Mouse (Mus musculus) erythroblast, embryonic 14.5 days (primary cell): ENCODE measurements around the gene Steap3. TPM values are rescaled to one million over a fixed set of nuclear protein-coding genes. Genes with fewer than 3 reads are reported as not detected.

Experiments used
- H3K27me3 ChIP-seq: 2 replicates; pipeline ENCODE4 v1.6.1; 2012; ENCODE audit warnings: inconsistent platforms; ENCODE audit not compliant: control insufficient read depth
- H3K36me3 ChIP-seq: 2 replicates; pipeline ENCODE4 v1.6.1; 2012; ENCODE audit warnings: mild to moderate bottlenecking, inconsistent platforms; ENCODE audit not compliant: control insufficient read depth
- H3K4me1 ChIP-seq: 2 replicates; pipeline ENCODE4 v1.6.1; 2012; ENCODE audit warnings: inconsistent platforms; ENCODE audit not compliant: control insufficient read depth
- H3K4me3 ChIP-seq: replicated peaks from 2 replicates; pipeline ENCODE3; 2012; ENCODE audit warnings: moderate library complexity, mild to moderate bottlenecking, inconsistent platforms
- H3K9me3 ChIP-seq: 2 replicates; pipeline ENCODE4 v1.6.1; 2012; ENCODE audit warnings: low read length, inconsistent platforms, mixed read lengths; ENCODE audit not compliant: control insufficient read depth
- GATA1 ChIP-seq: IDR thresholded peaks from 2 replicates; pipeline ENCODE4 v1.6.1; 2012; ENCODE audit warnings: low read length, inconsistent platforms, mixed read lengths
- TAL1 ChIP-seq: IDR thresholded peaks from 3 replicates; pipeline ENCODE4 v1.6.1; 2012; ENCODE audit warnings: low read length, inconsistent platforms, mixed read lengths
- polyA plus RNA-seq: library from polyadenylated mRNA; stranded (reverse); fragments of >175 nt; gene quantifications from 2 replicates; pipeline ENCODE4 v1.2.3, GENCODE M21; 2012

Gene Steap3
- polyA plus RNA-seq, 1 experiment: 29.2 TPM

DNA sequence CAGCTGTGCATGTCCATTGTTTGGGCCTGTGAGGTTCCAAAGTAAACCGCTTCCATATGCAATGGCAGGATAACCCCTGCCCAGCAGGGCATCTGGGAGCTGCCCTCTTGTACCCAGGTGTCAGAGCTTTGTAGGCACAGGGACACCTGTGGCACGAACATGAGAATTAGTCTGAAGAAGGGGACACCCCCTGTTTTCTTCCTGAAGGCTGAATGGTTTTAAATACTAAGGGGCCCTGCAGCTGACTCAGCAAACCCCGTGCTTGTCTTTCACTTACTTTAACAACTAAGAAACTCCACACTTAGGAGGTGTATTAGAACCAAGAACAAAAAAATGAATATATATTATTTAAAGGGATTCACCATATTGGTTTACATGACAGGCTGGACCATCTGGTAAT lies 74.4 kb downstream of the Steap3 start:
- TF ChIP-seq GATA1 (no peak), TAL1 (no peak)
- no peaks in the 10 kb centered on the region for H3K9me3 ChIP-seq
- no peaks in the 10 kb centered on the region for H3K36me3 ChIP-seq
- H3K4me1 ChIP-seq: no peaks in the 10 kb centered on the region
- H3K4me3 ChIP-seq: no peak overlapping the region
- no peaks in the 10 kb centered on the region for H3K27me3 ChIP-seq

DNA sequence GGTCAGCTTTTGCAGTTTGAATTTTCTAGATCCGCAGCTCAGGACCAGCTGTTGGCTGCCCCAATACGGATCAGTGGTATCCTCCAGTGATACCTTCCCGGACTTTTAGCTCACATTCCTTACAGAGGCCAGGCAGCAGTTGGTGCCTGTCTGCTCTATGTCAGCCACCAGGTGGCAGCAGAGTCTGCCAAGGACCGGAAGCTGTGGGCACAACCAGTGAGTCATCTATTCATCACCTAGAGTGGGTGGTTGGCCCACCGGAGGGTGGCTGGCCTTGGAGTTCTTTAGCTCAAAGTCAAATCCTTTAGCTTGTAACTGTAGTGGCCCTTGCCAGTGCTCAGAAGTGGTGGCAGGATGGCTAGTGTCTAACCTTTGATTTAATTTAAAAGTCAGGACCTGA lies 75.3 kb downstream of the Steap3 start:
- no peak for TF ChIP-seq TAL1
- no peak for TF ChIP-seq GATA1
- Histone ChIP-seq H3K27me3 (no peaks in the 10 kb centered on the region), H3K4me3 (no peak overlapping the region), H3K4me1 (no peaks in the 10 kb centered on the region), H3K9me3 (no peaks in the 10 kb centered on the region), H3K36me3 (no peaks in the 10 kb centered on the region)

DNA sequence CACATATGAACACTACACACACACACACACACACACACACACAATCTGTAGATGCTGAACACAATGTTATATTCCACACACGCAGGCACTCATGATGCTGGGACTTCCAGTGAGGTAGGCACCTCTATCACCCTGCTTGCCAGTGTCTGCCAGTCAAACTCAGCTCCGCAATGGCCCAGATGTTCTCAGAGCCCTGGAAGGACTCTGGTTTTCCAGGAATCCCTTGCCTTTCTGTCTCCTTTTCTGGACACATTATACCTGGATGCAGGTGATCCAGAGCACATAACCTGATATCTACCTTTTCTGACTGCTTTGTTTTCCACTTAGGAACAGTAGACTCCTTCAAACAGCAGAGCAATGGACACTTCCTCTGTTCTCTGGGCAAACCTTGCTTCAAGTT lies 75.8 kb downstream of the Steap3 start:
- H3K27me3 ChIP-seq: no peaks in the 10 kb centered on the region
- TF ChIP-seq GATA1 (no peak), TAL1 (no peak)
- no peak overlapping the region for H3K4me3 ChIP-seq
- H3K9me3 ChIP-seq: no peaks in the 10 kb centered on the region
- no peaks in the 10 kb centered on the region for H3K4me1 ChIP-seq
- no peaks in the 10 kb centered on the region for H3K36me3 ChIP-seq

DNA sequence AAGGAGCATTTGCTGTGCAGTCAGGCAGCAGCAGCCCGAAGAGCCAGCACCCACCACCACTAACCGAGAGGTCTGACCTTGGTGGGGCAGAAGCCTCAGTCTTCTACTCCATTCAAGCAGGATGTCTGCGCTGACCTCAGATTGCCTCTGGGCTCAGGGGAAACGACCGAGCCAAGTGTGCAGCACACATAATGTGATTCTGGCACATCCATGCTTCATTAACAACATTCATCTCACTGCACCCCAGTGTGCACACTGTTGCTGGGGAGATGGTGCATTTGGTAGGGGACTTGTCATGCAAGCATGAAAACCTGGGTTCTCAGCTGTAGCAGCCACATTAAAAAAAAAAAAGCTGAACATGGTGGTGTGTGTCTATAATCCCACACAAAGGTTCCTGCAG lies 76.6 kb downstream of the Steap3 start:
- Histone ChIP-seq H3K27me3 (no peaks in the 10 kb centered on the region), H3K36me3 (no peaks in the 10 kb centered on the region), H3K4me1 (no peaks in the 10 kb centered on the region), H3K9me3 (no peaks in the 10 kb centered on the region), H3K4me3 (no peak overlapping the region)
- TF ChIP-seq GATA1 (no peak), TAL1 (no peak)

DNA sequence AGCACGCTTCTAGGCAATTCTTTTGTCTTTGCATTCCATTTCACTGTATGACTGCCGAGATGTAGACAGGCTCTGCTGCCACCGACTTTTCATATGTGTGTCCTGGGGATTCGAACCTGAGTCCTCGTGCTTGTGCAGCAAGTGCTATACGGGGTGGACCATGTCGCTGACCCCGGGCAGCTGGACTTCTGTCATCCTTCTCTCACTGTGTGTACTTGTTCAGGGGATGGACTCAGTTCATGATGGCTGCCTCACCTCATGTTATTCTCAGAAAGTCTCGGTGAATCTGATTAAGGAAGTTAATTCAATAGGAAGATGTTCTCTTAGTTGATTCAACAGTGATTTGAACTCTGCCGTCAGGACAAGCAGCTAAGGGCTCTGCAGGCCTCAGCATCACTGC lies 78.9 kb downstream of the Steap3 start:
- Histone ChIP-seq H3K36me3 (no peaks in the 10 kb centered on the region), H3K4me1 (no peaks in the 10 kb centered on the region), H3K27me3 (no peaks in the 10 kb centered on the region), H3K9me3 (no peaks in the 10 kb centered on the region), H3K4me3 (no peak overlapping the region)
- TF ChIP-seq TAL1: no peak
- TF ChIP-seq GATA1: no peak

DNA sequence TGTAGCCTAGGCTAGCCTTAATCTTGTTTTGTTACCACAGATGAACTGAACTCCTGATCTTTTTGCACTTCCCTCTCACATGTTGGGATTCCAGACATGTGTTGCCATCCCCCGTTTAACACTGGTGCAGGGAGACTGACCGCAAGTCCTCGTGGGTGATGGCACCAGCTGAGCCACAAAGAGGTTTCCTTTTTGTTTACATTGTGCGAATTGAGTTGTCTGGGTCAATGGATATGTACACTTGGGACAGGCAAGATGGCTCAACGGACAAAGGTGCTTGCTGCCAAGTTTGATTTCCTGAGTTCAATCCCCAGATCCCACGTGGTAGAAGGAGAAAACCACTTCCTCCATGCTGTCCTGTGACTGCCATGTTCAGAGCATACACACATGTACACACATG lies 80.2 kb downstream of the Steap3 start:
- no peak for TF ChIP-seq TAL1
- TF ChIP-seq GATA1: no peak
- H3K27me3 ChIP-seq: no peaks in the 10 kb centered on the region
- H3K4me1 ChIP-seq: no peaks in the 10 kb centered on the region
- H3K4me3 ChIP-seq: no peak overlapping the region
- H3K36me3 ChIP-seq: no peaks in the 10 kb centered on the region
- no peaks in the 10 kb centered on the region for H3K9me3 ChIP-seq

GRCm38 (mm10) chr1:120190946-120191345 lies 81.6 kb downstream of the Steap3 start:
- Histone ChIP-seq H3K9me3 (no peaks in the 10 kb centered on the region), H3K4me3 (no peak overlapping the region), H3K27me3 (no peaks in the 10 kb centered on the region), H3K4me1 (no peaks in the 10 kb centered on the region), H3K36me3 (no peaks in the 10 kb centered on the region)
- TF ChIP-seq TAL1 (no peak), GATA1 (no peak)

DNA sequence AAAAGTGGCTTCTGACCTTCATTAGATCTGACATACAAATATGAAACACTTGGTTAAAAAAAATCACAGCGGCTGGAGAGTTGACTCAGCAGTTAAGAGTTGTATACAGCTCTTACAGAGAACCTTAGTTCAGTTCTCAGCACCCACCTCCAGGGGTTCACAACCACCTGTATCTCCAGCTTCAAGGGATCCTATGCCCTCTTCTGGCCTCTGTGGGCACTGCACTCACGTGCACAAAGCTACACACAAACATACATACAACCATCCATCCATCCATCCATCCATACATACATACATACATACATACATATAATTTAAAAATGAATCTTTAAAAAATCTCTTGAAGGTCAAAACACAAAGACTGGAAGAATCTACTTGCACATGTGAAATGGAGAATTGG lies 82.2 kb downstream of the Steap3 start:
- TF ChIP-seq TAL1: no peak
- TF ChIP-seq GATA1: no peak
- no peak overlapping the region for H3K4me3 ChIP-seq

GRCm38 (mm10) chr1:120189206-120189605 lies 83.3 kb downstream of the Steap3 start:
- Histone ChIP-seq H3K27me3 (no peaks in the 10 kb centered on the region), H3K4me1 (no peaks in the 10 kb centered on the region), H3K9me3 (no peaks in the 10 kb centered on the region), H3K4me3 (no peak overlapping the region), H3K36me3 (no peaks in the 10 kb centered on the region)
- no peak for TF ChIP-seq TAL1
- no peak for TF ChIP-seq GATA1

More for the DNA sequence above, 82.2 kb downstream of the Steap3 start:
- no peaks in the 10 kb centered on the region for H3K36me3 ChIP-seq
- no peaks in the 10 kb centered on the region for H3K4me1 ChIP-seq
- no peaks in the 10 kb centered on the region for H3K9me3 ChIP-seq
- H3K27me3 ChIP-seq: no peaks in the 10 kb centered on the region

DNA sequence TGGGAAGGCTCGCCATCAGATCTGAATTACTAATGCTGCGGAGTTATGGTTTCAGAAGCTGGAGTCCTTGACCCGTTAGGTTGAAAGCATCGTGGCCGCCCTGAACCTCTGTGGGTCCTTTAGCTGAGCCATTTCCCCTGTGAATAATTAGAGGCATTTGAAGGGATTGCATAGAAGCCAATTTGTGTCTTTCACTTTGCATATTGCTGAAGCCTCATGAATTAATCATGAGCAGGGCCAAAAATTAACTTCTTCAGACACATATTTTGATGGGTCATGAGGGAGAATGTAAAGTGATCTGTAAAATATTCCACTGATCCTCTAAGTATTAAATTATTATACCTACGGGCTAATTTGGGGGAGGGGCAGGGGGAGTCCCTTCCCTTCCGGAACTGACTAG lies 85.4 kb downstream of the Steap3 start:
- TF ChIP-seq TAL1 (no peak), GATA1 (no peak)
- no peaks in the 10 kb centered on the region for H3K4me1 ChIP-seq
- H3K9me3 ChIP-seq: no peaks in the 10 kb centered on the region
- no peaks in the 10 kb centered on the region for H3K36me3 ChIP-seq
- no peak overlapping the region for H3K4me3 ChIP-seq
- H3K27me3 ChIP-seq: no peaks in the 10 kb centered on the region
